Mouse (Mus musculus) heart, postnatal 14 days (tissue): ENCODE data around the gene Rad17. TPM values are rescaled to one million over a fixed set of nuclear protein-coding genes. Genes with fewer than 3 reads are reported as not detected.

Source experiments
- DNase-seq, 2 experiments: peaks; one replicate each; pipeline ENCODE4 v3.0.0; 2021 to 2022
- intact Hi-C: fragments of 180-260 bp; cut with DNase I; formaldehyde crosslinking; loops from one replicate; pipeline ENCODE4 v1.15.1; 2025
- total RNA-seq, 2 experiments: library from RNA; stranded (reverse); gene quantifications; 2 replicates each; pipeline ENCODE4 v1.2.3; 2021

Gene Rad17
- total RNA-seq, 2 experiments from 2014 or later = 16.0 to 17.3 TPM

DNA sequence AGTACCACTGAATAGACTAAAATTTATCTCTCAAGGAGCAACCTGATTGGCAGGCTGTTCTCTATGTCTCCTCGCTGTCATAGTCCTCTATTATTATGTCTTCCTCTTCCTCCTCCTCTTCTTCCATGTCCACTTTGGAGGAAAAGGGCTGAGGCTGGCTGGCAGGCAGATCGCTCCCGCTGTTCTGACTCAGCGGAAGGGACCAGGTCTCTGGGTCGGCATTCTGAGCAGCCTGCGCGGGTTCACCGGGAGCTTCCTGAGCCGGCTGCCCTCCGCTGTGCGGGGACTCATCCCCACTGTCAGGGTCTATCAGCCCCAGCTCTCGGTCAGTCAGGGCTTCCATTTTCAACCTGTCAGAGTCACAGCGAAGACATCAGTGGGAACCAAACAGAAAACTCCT is 33.3 kb downstream of the Rad17 start:
- intact Hi-C loops = no loop called here
- no peak for DNase-seq

DNA sequence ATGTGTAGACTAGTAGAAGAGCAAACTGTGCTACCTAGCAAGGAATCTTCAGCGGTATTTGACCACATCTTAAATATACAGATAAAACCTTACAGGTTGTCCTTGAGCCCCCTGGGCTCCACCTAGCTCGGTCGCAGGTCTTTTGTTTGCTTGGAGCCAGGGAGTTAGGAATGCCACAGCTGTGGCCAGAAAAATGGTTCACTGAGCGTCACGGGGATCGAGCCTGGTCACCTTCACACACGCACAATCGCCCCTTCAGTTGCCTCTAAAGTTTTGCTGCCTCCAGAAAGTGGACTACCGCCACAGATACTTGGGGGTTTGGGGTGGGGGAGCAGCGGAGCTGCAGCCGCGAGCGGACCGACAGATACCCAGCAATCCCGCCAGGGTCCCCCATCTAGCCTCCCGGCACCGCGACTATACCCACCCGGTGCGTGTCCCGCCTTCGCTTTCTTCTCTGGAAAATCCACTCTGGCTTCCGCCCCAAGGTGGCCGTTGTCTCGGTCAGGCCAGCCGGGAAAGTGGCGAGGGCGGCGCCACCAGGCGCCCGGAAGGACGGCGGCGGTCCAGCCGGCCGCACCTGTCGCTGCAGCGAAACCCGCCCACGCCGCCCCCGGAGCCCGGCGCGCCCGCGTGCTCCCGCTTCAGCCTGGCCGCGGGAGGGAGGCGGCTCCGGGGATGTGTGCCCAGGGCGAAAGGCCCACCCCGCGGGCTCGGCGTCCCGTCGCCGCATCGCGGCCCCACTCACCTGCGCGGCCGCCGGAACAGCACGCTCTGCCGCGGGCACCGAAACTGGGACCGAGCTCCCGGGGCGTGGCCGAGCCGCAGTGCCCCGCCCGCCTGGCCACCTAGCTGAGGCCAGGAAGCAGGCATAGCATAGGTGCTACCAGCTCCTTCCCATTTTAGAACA is 34.4 kb downstream of the Rad17 start, which contains the start of gene Marveld2:
TSS of gene Marveld2 (minus strand) at position 791 of the 907 bp plus-strand sequence.
- DNase-seq = peak; percentile 43 to 51

DNA sequence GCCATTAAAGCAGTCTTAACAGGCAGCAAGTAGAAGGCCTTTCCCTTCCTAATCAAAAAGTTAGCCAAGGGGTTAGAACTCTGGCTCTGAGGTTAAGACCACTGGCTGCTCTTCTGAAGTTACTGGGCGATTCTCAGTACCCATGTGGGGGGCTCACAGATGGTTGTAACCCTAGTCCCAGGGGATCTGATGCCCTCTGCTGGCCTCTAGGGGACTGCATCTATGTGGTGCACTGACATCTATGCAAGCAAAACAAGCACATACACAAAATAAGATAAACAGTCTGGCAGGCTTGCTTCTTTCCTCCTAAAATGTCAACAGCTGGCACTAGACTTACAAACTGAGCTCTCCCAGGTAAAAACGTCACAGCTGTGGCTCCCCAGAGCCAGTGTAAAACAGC is 37.9 kb downstream of the Rad17 start:
- intact Hi-C loops = no loop called here
- no peak for DNase-seq

More for the DNA sequence above, 34.4 kb downstream of the Rad17 start, which contains the start of gene Marveld2:
- intact Hi-C loops = loop anchor here (1.0 kb wide), 1 partner anchor 124 kb away; the partner anchor contains the start of gene Gtf2h2

DNA sequence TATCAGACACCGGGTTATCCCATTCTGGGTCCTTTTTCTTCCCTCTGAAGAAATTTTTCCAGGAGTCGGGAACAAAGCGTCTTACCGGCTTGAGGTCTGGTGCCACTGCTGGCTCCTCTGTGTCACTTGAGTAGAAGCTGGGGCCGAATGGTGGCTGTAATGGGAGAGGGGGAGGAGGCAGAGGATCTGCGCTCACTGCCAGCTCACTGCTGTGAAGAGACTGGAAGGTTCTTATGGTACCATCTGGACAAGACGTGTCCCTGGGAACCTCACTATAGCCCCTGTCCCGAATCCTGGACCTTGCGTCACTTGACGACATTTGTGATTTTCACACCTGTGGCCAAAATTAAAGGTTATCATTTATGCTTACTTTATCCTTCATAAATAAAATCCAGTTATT is 38.6 kb downstream of the Rad17 start:
- intact Hi-C loops = no loop called here

DNA sequence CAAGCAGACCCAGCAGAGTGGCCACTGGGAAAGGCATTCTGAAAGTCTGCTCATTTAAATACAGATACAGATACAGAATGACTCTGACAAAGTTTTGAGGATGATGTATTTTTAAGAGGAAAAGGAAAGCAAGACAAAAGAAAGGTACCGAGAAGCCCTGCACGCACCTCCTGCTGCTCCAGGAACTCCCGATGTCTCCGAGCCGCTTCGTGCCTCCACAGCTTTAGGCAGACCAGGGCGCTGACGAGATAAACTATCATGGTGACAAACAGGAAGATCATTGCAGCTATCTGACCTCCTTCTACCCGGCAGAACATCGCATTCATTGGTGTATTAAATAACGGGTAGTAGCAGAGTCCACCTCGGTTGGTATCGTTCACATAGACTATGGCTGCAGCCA is 39.6 kb downstream of the Rad17 start:
- no peak for DNase-seq
- intact Hi-C loops = no loop called here

More for the DNA sequence above, 38.6 kb downstream of the Rad17 start:
- DNase-seq = no peak

DNA sequence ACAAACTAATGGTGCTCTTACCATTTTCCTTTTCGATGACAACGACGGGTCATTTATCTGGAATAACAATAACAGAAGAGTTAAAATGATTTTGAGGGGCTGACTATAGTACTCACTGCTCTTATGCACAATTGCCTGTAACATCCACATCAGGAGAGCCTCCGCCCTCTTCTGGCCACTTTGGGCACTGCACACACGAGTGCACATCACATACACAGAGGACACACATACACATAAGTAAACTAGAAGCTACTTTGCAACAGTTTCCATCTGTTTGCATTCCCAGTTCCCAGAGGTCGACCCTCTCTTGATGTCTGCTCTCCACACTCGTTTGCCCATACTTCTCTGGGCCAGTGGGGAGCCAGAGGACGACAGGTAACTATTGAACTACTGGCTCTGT is 43.1 kb downstream of the Rad17 start:
- no peak for DNase-seq
- intact Hi-C loops = no loop called here

DNA sequence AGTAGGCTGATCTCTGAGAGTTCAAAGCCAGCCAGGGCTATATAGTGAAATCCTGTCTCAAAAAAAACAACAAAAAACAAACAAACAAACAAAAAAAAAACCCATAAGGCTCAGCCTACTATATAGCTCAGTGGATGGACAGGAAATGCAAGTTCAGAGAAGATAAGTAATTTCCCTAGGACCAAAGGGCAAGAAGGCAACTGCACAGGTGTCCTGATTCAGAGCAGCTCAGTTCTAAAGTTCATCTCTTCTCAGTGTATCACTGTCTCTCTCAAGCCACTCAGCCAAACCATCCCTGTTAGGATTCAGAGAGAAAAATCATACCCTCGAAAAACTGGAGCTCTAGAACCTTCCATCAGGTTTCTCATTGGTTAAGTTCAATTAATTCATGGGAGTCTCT is 45.0 kb downstream of the Rad17 start:
- no peak for DNase-seq
- intact Hi-C loops = no loop called here

DNA sequence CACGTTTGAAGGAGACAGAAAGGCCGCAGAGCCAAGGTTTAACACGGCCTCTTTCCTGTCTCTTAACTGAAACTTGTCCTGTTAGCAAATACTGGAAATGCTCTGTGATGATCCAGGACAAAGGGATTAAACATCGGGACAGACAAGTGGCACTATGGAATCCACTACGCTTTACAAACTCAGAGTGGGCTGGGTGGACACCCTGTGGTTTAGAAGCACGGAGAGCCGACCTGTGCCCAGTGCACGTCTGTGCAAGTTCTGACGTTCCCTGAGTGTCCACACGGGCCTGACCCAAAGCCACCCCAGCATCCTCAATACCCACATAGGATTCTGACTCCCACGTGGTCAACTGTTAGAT is 47.1 kb downstream of the Rad17 start:
- no peak for DNase-seq
- intact Hi-C loops = no loop called here

DNA sequence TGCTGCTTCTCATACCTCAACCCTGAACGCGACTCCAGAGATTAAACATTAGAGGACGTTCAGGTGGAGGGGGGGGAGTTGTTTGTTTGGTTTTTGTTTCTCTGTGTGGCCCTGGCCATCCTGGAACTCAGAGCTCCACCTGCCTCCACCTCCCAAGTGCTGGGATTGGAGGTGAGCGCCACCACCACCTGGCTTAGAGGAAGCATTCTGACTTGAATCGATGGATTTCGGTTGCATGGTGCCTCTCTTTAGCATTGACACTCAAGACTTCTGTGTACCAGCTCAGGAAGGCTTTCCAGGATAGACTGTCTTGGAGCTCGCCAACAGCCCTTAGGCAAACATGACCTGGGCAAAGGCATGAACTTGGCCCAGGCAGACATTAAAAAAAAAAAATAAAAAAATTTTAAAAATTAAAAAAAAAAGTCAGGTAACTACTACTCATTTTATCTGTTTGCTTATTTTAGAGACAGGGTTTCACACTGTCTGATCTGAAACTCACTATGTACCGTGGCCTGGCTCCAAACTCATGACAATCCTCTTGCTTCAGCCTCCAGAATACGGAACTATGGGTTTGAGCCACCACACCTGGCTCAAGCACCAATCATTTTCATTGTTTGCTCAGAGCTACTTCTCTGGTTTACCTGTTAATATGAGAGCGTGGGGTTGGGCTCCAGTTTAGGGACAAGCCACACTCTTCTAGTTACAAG is 47.7 kb downstream of the Rad17 start:
- no peak for DNase-seq
- intact Hi-C loops = no loop called here

DNA sequence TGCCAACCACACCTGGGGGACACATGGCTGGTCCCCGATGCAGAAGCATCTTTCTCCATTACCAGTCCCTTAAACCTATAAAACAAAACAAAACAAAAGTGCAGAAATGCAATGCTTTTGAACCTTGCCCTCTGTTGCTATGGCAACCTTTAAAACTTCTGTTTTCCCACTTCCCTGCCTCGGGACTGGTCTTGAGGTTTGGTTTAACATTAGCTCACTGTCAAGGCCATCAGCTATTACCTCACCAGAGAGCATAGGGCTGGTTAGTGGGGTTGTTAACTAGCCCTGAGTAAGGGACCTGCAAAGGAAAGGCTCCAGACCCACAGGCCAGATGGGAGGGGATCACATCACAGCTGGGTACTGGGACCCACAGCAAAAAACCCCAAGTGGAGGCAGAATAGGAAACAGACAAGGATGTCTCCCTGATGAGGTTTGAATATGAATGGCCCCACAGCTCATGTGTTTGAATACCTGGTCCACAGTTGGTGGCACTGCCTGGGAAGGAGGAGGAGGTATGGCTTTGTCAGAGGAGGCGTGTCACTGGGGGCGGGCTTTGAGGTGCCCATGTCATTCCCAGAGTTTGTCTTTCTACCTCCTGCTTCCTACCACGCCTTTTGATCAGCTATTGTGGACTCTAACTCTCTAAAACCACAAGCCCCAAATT is 48.5 kb downstream of the Rad17 start:
- intact Hi-C loops = no loop called here

DNA sequence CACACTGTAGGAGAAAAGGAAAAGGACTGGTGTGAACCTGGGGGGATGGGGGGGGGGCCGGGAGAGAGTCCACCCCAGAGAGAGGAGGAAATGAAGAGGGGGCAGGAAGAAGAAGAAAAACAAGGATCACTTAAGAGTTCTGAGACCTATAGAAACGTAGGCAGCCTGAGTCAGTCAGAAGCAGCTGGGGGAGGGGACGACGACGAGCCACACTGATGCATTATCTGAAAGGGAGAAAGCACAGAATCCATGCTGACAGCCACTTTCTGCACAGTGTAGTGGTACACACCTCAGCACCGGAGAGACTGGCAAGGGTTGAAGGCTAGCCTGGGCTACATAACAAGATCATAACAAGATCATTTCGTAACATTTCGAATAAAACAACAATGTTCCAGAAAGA is 49.8 kb downstream of the Rad17 start:
- intact Hi-C loops = no loop called here
- DNase-seq = no peak

More for the DNA sequence above, 48.5 kb downstream of the Rad17 start:
- no peak for DNase-seq

DNA sequence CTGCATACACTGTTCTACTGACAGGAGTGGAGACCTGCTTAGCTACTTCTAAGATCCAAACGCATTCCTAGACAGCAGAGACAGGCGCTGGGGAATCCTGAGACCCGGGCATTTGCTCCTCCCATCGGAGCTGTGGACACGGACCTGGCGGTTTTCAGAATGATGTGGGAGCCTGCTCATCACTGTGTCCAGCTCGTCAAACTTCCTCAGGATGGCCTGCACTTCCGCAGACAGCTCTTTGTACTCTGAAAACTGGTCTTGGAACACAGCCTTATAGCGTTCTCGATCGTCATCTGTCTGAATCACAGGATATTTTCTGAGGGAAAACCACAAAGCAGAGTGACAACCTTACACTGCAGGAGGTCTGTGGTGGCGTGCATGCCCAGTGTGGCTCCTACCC is 50.5 kb downstream of the Rad17 start:
- intact Hi-C loops = no loop called here
- peak in 1 of 2 experiments; percentile 16 for DNase-seq

DNA sequence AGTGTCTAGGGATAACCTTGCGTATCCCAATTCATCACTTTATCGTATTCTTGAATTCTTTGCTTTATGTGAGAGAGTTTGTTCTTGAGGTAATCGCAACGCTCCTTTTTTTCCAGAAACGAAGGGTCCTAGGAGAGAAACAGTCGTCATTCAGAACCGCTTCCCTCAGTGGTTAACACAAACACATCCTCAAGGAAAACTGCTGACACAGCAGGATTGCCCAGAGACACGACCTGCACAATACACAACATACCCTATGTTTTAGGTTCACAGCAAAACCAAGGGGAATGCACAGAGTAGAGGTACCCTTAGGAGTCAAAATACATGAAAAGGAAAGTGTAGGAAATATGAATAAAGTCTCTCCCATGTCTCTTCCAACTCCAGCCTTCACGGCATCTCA is 53.6 kb downstream of the Rad17 start:
- intact Hi-C loops = no loop called here

DNA sequence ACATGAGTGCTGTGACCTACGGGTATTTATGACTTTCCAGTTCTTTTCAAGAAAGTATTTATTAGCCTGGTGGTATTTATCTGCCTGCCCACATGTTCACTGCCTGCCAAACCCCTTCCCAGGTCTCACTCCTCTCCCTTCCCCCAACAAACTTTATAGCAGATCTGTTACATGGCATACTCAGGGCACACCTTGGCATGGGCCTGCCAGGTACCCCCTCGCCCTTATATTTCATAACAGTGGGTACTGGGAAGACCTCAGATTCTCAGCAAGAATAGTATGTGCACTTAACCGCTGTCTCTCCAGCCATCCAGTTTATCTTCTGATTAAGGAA is 55.3 kb downstream of the Rad17 start:
- intact Hi-C loops = no loop called here
- DNase-seq = no peak

More for the DNA sequence above, 53.6 kb downstream of the Rad17 start:
- no peak for DNase-seq

DNA sequence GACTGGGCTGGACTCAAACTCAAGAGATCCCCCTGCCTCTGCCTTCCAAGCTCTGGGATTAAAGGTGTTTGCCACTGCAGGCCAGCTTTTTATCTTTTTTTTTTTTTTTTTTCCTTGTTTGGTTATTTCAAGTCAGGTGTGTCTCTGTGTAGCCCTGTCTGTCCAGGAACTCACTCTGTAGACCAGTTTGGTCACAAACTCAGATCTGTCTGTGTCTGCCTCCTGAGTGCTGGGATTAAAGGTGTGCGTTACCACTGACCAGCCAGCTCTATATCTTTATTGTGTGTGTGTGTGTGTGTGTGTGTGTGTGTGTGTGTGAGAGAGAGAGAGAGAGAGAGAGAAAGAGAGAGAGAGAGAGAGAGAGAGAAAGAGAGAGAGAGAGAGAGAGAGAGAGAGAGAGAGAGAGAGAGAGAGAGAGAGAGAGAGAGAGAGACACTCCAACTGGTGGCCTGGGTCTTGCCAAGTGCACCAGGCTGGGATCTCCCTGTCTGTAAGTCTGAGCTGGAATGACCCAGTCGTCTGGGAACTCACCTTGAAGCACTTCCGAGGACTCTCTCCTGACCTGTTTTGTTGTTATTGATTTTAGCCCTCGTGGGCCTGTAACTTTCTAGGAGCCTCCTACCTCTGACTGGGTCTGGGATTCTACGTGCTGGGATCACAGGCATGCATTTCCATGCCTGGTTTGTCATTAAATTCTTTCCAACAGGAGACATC is 55.9 kb downstream of the Rad17 start:
- no peak for DNase-seq
- intact Hi-C loops = no loop called here

DNA sequence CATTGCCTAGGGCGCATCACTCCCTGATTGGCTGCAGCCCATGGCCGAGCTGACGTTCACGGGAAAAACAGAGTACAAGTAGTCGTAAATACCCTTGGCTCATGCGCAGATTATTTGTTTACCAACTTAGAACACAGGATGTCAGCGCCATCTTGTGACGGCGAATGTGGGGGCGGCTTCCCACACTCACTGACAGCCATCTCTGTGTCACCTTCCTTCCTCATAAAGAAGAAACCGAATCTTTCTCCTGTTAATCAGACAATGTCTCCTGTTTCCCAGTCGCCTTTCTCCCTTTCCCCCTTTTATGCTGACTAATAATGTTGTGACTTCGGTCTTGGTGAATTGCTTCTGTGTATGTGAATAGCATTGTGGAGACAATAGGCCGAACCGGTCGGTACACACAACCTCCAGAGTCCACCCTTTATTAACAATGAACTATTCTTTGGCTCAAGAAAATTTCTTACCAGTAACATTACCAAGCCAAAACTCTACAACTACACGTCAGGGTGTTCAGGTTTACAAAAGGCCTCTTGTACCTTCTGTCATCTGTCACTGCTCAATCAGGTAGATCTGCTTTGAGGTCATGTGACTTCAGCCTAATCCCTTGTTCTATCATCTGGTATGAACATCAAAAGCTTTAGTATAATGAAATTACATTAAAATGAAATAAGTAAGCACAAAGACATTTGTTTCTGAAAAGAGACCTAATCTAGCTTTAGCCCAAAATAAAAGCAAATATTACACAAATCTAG is 56.6 kb downstream of the Rad17 start:
- intact Hi-C loops = no loop called here

DNA sequence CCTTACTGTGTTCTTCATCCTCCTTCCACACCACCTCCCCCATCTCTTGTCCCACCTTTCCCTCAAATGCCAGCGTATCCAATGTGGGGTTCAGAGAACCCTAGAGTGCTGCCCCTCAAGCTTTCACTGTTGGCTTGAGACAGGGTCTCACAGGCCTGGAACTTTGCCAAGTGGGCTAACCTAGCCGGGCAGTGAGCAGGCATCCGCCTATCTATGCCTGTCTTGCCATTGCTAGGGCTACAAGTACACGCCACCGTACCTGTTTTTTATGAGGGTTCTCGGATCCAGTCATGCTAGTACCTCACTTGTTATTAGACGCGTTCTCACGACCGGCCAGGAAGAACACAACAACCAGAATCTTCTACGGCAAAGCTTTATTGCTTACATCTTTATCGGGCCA is 62.2 kb downstream of the Rad17 start:
- DNase-seq = no peak
- intact Hi-C loops = no loop called here

More for the DNA sequence above, 56.6 kb downstream of the Rad17 start:
- peak; percentile 27 to 37 for DNase-seq

DNA sequence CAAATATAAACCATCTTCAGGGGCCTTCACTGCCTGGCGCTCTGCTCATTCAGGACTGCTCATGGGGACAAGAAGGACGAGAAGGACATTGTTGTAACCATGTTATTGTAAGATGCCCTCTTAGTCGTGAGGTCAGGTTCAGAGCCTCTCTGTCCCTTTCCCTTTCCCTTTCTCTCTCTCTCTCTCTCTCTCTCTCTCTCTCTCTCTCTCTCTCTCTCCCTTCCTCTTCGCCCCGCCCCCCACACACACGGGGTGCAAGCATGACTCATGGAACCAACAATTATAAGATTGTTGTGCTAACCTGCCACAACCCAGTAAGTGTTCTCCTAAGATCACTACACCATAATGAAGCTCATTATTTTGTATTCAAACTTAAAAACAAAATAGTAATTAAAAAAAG is 68.7 kb downstream of the Rad17 start:
- DNase-seq = no peak
- intact Hi-C loops = no loop called here

DNA sequence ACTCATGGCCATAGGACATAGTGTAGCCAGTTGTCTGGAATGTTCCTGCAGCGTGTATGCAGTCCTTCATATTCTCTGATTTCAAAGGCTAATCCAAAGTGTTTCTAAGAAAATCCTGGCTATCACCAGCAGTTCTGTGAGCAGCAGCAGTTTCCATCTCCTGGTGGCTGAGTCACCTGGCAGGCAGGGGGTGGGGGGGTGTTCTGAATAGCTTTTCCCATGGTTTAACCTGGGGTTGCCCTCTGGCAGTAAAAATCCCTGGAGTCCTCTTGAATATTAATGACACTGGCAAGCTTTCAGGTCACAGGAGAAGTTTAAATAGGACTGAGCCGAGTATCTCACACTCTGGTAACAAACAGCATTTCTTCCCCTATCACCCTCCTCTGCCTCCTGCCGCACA is 69.2 kb downstream of the Rad17 start:
- peak in 1 of 2 experiments; percentile 7 for DNase-seq
- intact Hi-C loops = no loop called here

DNA sequence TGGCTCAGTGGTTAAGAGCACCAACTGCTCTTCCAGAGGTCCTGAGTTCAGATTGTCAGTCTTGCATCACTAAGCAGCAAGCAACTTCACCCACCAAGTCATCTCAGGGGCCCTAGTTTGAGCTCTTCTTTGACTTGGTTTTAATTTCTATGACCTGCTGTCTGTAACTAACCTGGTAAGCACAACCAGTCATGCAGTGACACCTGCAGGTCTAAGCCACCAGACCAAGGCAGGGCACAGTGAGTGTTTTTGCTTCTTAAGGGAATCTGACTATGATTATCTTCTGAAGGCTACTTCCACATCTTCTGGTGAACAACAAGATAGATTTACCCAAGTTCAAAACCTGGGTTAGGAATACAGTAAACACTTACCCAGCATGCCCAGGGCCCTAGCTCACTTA is 70.9 kb downstream of the Rad17 start:
- intact Hi-C loops = no loop called here
- DNase-seq = no peak
